Mouse (Mus musculus) liver (tissue): ENCODE data around the gene Cdcp1.
A peak's percentile ranks its signal among the peaks of the same experiment; 100 is the strongest.

Source experiments
- DNase-seq: peaks from one replicate; pipeline ENCODE4 v3.0.0-alpha.2; 2020; ENCODE audit warnings: mixed read lengths

Cdcp1 gene

DNA sequence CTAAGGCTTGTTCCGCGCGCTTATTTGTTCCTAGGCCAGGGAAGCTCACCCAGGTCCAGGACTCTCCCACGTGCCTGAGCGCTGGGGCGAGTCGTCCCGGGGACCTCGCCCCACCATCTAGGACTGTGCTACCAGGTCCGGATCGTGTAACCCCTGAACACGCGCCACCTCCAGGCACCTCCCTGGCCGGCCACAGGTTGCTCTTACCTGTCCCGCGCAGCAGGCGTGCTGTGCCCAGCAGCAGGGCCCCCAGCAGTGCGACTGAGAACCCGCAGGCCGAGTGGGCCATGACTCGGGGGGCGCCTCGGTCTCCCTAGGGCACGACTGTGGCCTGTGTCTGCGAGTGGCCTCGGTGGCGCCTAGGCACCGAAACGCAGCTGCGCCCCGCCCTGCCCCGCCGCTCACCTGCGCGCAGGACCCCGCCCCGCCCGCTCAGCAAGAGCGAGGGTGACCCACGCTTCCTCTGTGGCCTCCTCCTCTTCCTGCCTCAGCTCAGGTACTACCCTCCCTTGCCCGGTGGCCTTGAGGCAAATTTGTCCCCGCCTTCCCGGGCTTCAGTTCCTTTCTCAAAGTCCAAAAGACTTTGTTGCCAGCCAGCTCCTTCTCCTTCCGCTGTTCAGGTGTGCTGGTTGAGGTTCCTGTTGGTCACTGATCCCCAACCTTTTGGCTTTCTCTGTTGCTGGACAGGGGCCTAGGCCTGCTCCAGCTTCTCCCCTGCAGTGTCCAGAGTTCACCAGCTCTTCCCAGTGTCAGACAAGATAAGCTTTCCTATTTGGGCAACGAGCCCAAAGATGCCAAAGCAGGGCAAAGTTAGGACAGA lies at the start of gene Cdcp1:
Gene Cdcp1, minus strand, starts transcription at position 418 of the 820 bp plus-strand sequence.
- peak; percentile 8 for DNase-seq

DNA sequence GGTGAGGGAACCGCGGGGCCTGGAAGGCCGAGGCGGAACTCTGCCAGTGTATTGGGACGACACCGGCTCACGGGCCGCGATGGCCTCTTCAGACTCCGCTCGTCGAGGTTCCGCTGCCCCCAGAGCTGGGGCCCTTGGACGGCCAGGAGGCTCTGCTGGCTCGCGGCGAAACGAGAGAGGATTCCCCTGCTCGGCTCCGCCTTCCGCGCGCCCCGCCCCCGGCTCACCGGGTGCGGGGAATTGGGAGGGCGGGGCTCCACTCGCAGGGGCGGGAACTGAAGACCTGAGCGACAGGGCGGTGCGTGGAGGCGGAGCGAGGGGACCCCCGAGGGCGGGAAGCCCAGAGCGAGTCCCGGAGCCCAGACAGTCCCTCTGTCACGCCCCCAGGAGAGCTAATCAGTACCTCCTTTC lies 44.8 kb upstream of the Cdcp1 start, which contains the start of gene Tmem158:
Gene Tmem158, minus strand, starts transcription at position 154 of the 411 bp plus-strand sequence.
- peak; percentile 93 for DNase-seq

GRCm38 (mm10) chr9:123259896-123260610 lies 44.2 kb upstream of the Cdcp1 start:
- peak; percentile 51 for DNase-seq

DNA sequence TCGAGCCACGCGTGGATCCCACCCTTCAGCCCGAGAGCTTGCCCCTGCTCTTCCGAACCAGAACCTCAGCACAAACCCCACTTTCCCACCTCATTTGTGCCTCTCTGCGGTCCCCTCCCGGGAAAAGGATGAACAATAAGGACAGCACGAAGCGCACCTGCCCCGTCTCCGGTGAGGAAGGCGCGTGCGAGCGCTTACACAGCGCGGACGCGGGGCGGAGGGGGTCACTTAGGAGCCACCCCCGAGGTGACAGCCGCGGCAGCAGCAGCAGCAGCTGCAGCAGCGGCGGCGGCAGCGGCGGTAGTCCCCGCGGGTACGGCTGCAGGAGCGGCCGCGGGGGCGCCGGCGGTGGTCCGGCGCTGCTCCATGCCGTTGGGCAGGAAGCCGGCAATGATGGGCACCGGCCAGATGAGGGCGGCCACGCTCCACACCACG lies 43.6 kb upstream of the Cdcp1 start:
- peak; percentile 77 for DNase-seq

DNA sequence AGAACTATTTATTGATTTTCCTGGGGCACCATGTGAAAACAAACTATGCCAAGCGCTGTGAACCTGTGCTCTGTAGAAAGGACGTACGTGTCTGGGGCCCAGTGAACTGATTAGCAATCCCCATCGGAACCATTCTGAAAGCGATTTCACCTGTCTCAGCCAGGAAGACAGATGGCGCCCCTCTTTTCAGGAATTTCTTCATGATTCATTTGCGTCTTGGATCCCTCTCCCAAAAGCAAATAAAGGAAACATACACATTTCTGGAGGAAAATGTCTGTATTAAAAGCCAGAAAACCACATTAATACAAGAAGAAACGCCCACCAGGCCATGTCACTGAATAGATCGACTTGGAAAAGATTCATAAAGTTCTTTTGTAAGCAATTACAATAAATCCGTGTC lies 43.0 kb upstream of the Cdcp1 start:
- no peak for DNase-seq

GRCm38 (mm10) chr9:123255736-123256135 lies 39.9 kb upstream of the Cdcp1 start:
- DNase-seq, result no peak

GRCm38 (mm10) chr9:123247992-123248391 lies 32.2 kb upstream of the Cdcp1 start:
- no peak for DNase-seq

DNA sequence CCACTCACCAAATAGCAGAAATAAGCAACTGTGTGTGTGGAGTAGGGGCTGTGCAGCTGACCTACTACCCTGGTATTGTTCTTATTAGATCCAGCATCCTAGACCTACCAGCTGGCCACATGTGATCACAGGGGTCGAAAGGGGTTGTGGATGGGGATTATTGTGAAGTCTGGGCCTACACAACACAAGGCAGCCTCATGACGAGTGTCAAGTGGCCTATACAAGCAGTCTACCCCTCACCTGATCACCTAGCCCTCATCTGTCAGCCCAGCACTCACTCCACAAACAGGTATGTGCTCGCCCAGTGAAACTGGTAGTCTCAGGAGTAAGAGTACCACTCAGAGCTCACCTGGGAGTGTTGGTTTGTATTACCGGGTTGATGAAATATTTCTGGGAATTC lies 29.3 kb upstream of the Cdcp1 start:
- no peak for DNase-seq

DNA sequence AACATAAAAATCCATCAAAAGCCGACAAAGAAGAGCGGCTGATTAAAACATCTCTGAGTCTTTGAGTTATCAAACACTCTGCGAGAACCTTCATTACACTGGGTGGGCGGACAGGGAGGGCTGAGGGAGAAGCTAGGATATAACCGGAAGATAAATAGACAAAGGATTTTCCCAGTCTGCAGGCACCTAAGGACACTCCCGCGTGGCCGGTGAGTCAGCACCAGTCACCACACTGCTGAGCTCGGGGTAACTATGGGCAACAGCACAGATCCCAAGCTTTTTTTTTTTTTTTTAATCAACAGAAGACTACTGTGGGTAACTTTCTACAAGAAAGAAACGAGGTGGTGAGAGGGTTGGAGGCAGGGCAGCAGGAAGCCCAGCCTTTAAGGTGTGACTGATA lies 28.1 kb upstream of the Cdcp1 start:
- no peak for DNase-seq

DNA sequence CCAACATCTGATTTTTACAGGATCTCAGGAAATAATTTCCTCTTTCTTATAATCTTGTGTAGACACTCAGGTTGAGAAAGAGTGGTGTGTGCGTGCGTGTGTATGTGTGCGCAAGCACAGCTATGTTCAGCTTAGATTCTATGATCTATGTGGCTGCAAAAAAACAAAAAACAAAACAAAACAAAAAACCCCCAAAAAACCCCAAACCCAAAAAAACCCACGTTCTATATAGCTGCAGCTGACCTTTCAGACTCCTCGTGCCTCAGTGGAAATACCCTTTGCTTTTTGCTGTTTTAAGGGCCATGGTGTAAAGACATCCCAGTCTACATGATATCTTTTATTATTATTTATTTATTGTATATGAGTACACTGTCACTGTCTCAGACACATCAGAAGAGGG lies 25.4 kb upstream of the Cdcp1 start:
- no peak for DNase-seq

DNA sequence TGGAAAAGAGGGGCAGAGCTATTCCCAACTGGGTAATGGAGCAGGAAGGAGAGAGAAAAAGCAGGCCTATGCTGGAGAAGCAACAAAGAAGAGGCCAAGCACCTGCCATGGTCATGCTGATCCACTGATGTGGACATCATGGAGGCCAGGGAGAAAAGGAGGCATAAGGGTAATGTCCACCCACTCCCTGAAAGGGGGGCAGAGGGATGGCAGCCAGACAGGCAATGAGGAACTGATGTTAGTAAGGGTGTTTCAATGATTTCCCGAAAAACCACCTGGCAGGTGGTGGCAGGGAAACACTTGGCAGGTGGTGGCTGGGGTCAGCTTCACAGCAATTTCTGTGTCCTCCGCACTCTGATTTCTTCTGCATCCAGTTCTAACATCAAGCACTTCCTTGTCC lies 24.9 kb upstream of the Cdcp1 start:
- DNase-seq, result no peak

DNA sequence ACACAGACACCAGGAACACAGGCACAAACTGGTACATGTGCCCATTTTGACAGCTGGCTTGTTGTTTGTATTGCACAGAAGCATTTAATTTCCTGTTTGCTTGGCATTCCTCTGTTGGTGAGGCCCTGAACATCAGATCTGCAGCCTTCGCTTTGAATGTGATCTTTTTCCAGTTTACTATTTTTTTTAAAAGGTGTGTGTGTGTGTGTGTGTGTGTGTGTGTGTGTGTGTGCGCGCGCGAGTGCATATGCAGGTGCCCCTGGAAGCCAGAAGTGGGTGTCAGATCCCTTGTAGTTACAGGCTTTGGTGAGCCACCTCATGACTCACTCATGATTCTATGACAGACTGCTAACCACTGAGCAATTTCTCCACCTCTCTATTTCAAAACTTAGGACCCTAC lies 24.4 kb upstream of the Cdcp1 start:
- no peak for DNase-seq

GRCm38 (mm10) chr9:123239651-123240050 lies 23.8 kb upstream of the Cdcp1 start:
- DNase-seq, result no peak

GRCm38 (mm10) chr9:123238256-123239045 lies 22.6 kb upstream of the Cdcp1 start:
- no peak for DNase-seq

DNA sequence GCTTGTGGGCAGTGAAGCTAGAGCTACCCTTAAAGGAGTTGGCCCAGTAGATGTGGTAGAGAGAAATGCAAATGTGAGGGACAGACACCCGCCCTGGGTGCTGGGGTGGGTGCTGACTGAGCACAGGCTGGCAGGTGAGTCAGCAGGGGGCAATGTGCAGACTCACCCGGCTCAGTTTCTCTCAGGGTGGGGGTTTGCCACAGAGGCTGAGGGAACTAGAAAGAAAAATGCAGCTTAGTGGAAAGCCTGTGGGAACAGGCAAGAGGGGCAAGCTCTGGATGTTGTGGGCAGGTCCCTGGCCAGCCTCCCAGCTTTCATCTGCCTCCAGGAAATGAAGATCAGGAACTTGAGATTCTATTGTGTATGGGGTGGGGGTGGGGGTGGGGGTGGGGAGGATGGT lies 21.9 kb upstream of the Cdcp1 start:
- DNase-seq, result peak; percentile 25

GRCm38 (mm10) chr9:123235621-123236020 lies 19.8 kb upstream of the Cdcp1 start:
- no peak for DNase-seq

DNA sequence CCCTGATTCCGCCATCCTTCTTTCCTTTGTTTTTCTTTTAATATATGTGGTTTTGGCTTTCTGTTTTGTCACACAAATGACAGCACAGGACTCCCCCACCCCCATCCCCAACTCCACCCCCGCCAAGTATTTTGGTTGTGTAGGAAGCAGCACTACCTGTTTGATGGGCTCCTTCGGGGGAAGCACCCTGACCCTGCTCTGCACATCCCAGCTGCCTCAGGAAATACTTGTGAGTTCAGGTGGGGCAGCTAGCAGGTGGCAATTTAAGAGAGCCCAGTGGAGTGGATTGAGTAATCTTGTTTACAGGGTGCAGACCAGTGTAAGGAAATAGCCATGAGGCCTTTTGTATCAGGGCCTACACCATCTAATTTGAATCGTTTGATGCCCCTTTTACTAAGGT lies 14.0 kb upstream of the Cdcp1 start:
- DNase-seq, result no peak

GRCm38 (mm10) chr9:123228671-123229070 lies 12.8 kb upstream of the Cdcp1 start:
- DNase-seq, result no peak

DNA sequence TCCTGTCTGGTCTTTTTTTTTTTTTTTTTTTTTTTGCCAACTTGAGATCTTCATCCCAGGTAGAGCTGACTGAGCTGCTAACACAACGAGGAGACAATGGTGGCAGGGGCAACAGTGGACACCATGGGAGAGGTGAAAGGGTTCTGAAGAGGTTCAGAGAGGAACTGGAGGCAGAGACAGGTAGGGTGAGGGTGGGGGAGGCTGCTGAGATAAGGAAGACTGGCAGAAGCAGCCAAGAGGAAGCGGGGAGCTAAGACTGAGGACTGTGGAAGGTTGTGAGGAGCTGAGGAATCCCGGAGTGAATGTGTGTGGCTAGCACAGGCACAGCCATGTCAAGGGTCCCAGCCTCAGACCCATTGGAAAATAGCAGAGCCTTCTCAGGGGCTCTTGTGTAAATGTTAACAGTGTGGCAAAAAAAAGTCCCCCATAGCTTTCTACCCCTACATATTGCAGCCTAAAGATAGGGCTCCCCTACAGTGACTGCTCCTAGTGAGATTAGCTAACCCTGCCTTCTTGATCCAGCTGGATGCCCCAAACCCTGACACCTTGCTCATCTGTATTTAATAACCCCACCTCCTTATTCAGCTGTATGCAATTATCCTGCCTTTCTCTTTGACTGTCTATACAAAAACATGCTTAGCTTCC lies 11.4 kb upstream of the Cdcp1 start:
- peak; percentile 60 for DNase-seq

DNA sequence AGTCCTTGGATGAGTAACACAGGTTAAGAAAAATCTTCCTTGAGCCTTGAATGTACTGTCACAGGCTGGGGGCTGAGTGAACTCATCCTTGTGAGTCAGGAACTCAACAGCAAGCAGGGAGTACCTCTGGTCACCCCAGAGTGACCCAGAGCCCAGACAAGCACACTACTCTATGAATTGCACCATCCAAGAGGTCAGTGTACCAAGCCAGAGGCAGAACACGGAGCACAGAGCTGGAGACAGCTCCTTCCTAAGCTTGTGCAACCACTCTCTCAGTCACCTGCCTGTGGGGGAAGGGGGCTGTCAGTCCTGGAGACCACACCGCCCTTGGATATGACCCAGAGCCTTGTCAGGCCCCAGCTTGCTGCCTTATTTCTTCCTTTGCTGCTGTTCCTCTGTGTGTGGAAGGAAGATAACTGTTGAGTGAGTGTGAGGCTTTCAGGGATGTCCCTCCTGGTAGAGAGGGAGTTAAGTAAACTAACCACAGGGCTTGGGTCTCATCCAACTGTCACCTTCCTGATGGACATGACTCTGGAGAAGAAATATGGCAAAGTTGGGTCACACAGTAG lies 9.1 kb upstream of the Cdcp1 start:
- DNase-seq, result peak; percentile 45

DNA sequence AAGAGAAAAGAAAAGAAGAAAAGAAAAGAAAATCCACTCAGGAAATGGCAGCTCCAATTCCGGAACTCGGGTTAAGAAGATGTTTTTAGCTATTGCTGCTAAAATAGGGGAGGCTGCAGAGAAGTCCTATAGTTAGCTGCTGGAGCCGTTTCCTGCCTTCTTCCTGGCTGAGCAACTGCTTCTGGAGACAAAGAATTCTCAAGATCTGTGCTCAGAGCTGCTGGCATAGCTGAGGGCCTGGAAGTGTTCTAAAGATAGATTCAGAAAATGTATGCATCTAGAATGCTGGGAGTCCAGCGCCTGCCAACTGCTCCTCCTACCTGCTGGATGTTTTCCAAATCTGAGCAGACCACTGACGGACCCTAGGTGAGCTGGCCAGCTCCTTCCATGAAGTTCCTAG lies 4.0 kb upstream of the Cdcp1 start:
- DNase-seq, result no peak

- DNase-seq, result no peak
Measured at GRCm38 (mm10) chr9:123213371-123213770, 2.5 kb downstream of the Cdcp1 start.
